Mouse (Mus musculus): Measurements from ENCODE around the gene Gm11127. TPM values are rescaled to one million over a fixed set of nuclear protein-coding genes. Genes with fewer than 3 reads are reported as not detected.

The Gm11127 gene
- polyA plus RNA-seq (2015; fragmentation: Illumina TruSeq; extraction: RNeasy Lipid Tissue Mini Kit (QIAGEN cat#74804); ENCODE audit: insufficient read depth, low read depth, low replicate concordance): not detected

DNA sequence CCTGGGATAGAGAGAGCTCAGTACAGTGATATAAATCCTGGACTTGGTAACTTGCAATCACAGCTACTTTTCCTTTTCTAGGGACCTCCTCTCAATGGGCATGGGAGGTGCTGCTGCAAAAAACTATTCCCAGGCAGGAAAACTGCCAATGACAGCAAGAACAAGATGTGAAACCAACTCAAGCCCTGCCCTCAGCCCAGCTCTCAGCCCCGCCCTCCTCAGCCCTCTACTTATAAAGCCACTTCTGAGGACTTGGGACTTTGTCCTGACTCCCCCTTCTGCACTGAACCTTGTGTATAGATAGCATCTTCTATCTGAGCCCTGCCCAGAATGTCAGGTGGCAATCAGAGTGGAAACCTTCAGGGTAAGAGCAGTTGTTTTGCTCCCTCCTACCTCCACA is at the start of gene Gm11127:
Gene Gm11127, minus strand, starts transcription at position 10 of the 400 bp plus-strand sequence.

DNA sequence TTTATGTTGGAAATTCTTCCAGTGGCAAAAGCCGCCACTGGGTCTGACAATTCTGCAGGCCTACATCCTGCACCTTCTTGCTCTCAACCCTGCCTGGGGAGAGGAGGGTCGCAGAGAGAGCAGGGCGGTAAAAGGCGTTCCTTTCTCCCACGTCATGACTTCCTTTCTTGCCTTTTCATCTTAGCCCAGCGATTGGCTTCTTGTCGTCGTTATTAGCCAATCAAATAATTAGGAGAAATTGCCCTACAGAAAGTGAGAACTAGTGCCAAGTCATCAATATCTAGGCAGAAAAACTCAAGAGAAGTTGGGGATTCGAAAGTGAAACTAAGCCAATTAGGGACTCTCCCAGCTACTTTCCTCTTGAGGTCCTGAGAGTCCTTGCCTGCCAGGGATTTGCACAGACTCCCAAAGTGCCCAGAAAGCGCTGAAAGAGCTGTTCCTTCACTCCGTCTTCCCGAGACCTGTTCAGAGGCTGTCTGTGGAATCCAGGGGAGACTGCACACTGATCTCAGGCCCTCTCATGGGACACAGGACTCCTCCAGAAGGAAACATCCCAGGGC is 15.5 kb downstream of the Gm11127 start, which contains the start of the genes H2-T22 and Gm6034:
Gene H2-T22, minus strand, starts transcription at position 138 of the 560 bp plus-strand sequence.
Gene Gm6034, plus strand, starts transcription at position 352 of the 560 bp plus-strand sequence.

DNA sequence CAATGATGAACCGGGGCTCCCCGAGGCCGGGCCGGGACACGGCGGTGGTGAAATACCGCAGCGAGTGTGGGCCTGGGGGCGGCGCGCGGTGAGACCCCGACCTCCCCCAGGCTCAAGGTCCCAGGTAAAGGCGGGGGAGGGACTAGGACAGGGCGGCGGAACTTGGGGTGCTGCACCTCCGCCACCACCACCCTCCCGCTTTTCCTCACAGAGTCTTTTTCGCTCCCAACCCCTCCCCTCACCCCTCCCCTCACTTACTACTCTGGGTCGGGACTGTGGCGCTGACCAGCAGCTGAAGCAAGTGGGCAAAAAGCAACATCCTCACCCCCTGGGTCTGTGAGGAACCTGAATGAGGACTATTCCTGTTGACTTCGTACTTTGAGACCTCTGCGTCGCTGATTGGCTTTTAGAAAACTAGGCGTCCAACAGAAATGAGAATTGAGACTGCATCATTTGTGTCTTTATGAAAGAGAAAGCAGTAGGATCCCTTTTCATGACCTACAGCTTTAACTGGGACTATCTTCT is 25.8 kb downstream of the Gm11127 start, which contains the start of gene H2-T23:
Gene H2-T23, minus strand, starts transcription at position 505 of the 525 bp plus-strand sequence.

DNA sequence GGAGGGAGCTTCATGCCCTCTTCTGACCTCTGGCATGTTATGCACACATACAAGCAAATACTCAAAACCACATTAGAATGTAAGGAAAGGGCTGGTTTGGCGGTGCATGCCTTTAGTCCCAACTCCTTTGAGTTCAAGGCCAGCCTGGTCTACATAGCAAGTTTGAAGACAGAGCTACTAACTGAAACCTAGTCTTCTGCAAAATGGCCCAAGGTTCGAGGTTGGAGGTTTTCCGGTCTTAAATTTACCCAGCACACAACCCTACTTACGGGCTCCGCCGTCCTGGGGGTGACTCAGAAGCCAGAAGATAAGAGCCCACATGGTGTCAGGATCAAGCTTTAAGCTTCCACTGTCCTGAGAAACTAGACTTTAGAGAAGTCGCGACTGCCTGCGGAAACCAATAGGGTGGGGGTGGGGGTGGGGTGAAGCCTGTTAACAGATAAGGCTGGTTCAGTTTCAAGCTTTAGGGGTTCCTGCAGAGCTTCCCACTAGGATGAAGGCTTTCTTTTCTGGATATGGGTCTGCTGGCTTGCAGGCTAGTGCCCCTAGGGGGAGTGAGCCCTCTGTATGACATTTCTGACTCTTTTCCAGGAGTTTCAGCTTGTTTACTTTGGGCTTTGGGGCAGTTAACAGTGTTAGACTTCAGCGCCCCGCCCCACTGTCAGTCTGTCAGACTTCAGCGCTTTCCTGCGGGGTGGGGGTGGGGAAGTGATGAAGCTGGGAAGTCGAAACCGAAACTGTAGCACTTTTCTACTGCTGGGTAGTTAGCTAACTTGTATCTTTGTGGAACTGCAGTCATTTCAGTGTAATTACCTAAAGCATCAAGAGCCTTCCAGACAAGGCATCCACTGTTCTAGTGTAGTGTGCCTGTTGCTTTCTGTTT is 37.7 kb downstream of the Gm11127 start, which contains the start of gene H2-T24:
Gene H2-T24, minus strand, starts transcription at position 370 of the 883 bp plus-strand sequence.

Other genes with a start within 250 kb of the Gm11127 start
- 6.9 TPM for gene Ier3, start 236.7 kb downstream of the Gm11127 start, polyA plus RNA-seq (2015; fragmentation: Illumina TruSeq; extraction: RNeasy Lipid Tissue Mini Kit (QIAGEN cat#74804); ENCODE audit: insufficient read depth, low read depth, low replicate concordance)
- gene Flot1, start 235.1 kb downstream of the Gm11127 start, polyA plus RNA-seq (2015; fragmentation: Illumina TruSeq; extraction: RNeasy Lipid Tissue Mini Kit (QIAGEN cat#74804); ENCODE audit: insufficient read depth, low read depth, low replicate concordance): 16.0 TPM
- 29.3 TPM for gene Tubb5, start 220.1 kb downstream of the Gm11127 start, polyA plus RNA-seq (2015; fragmentation: Illumina TruSeq; extraction: RNeasy Lipid Tissue Mini Kit (QIAGEN cat#74804); ENCODE audit: insufficient read depth, low read depth, low replicate concordance)
- 2.3 TPM for gene Mdc1, start 216.9 kb downstream of the Gm11127 start, polyA plus RNA-seq (2015; fragmentation: Illumina TruSeq; extraction: RNeasy Lipid Tissue Mini Kit (QIAGEN cat#74804); ENCODE audit: insufficient read depth, low read depth, low replicate concordance)
- gene Nrm, start 197.1 kb downstream of the Gm11127 start, polyA plus RNA-seq (2015; fragmentation: Illumina TruSeq; extraction: RNeasy Lipid Tissue Mini Kit (QIAGEN cat#74804); ENCODE audit: insufficient read depth, low read depth, low replicate concordance): 0.76 TPM
- gene Ppp1r18, start 192.8 kb downstream of the Gm11127 start, polyA plus RNA-seq (2015; fragmentation: Illumina TruSeq; extraction: RNeasy Lipid Tissue Mini Kit (QIAGEN cat#74804); ENCODE audit: insufficient read depth, low read depth, low replicate concordance): 9.8 TPM
- 72.9 TPM for gene Dhx16, start 178.6 kb downstream of the Gm11127 start, polyA plus RNA-seq (2015; fragmentation: Illumina TruSeq; extraction: RNeasy Lipid Tissue Mini Kit (QIAGEN cat#74804); ENCODE audit: insufficient read depth, low read depth, low replicate concordance)
- 16.8 TPM for gene 2310061I04Rik, start 160.9 kb downstream of the Gm11127 start, polyA plus RNA-seq (2015; fragmentation: Illumina TruSeq; extraction: RNeasy Lipid Tissue Mini Kit (QIAGEN cat#74804); ENCODE audit: insufficient read depth, low read depth, low replicate concordance)
- 9.7 TPM for gene Atat1, start 148.3 kb downstream of the Gm11127 start, polyA plus RNA-seq (2015; fragmentation: Illumina TruSeq; extraction: RNeasy Lipid Tissue Mini Kit (QIAGEN cat#74804); ENCODE audit: insufficient read depth, low read depth, low replicate concordance)
- 23.0 TPM for gene Mrps18b, start 142.0 kb downstream of the Gm11127 start, polyA plus RNA-seq (2015; fragmentation: Illumina TruSeq; extraction: RNeasy Lipid Tissue Mini Kit (QIAGEN cat#74804); ENCODE audit: insufficient read depth, low read depth, low replicate concordance)
- 11.8 TPM for gene Ppp1r10, start 141.9 kb downstream of the Gm11127 start, polyA plus RNA-seq (2015; fragmentation: Illumina TruSeq; extraction: RNeasy Lipid Tissue Mini Kit (QIAGEN cat#74804); ENCODE audit: insufficient read depth, low read depth, low replicate concordance)
- gene Abcf1, start 88.6 kb downstream of the Gm11127 start, polyA plus RNA-seq (2015; fragmentation: Illumina TruSeq; extraction: RNeasy Lipid Tissue Mini Kit (QIAGEN cat#74804); ENCODE audit: insufficient read depth, low read depth, low replicate concordance): 22.7 TPM
- 11.9 TPM for gene Gnl1, start 78.5 kb downstream of the Gm11127 start, polyA plus RNA-seq (2015; fragmentation: Illumina TruSeq; extraction: RNeasy Lipid Tissue Mini Kit (QIAGEN cat#74804); ENCODE audit: insufficient read depth, low read depth, low replicate concordance)
- 6.7 TPM for gene Prr3, start 78.1 kb downstream of the Gm11127 start, polyA plus RNA-seq (2015; fragmentation: Illumina TruSeq; extraction: RNeasy Lipid Tissue Mini Kit (QIAGEN cat#74804); ENCODE audit: insufficient read depth, low read depth, low replicate concordance)
- 3.1 TPM for gene H2-T24, start 37.8 kb downstream of the Gm11127 start, polyA plus RNA-seq (2015; fragmentation: Illumina TruSeq; extraction: RNeasy Lipid Tissue Mini Kit (QIAGEN cat#74804); ENCODE audit: insufficient read depth, low read depth, low replicate concordance)
- gene H2-T23, start 25.5 kb downstream of the Gm11127 start, polyA plus RNA-seq (2015; fragmentation: Illumina TruSeq; extraction: RNeasy Lipid Tissue Mini Kit (QIAGEN cat#74804); ENCODE audit: insufficient read depth, low read depth, low replicate concordance): 29.4 TPM
- gene H2-T22, start 15.6 kb downstream of the Gm11127 start, polyA plus RNA-seq (2015; fragmentation: Illumina TruSeq; extraction: RNeasy Lipid Tissue Mini Kit (QIAGEN cat#74804); ENCODE audit: insufficient read depth, low read depth, low replicate concordance): 16.3 TPM
- gene Gm6034, start 15.4 kb downstream of the Gm11127 start, polyA plus RNA-seq (2015; fragmentation: Illumina TruSeq; extraction: RNeasy Lipid Tissue Mini Kit (QIAGEN cat#74804); ENCODE audit: insufficient read depth, low read depth, low replicate concordance): not detected
- not detected for gene Gm19684, start 63.3 kb upstream of the Gm11127 start, polyA plus RNA-seq (2015; fragmentation: Illumina TruSeq; extraction: RNeasy Lipid Tissue Mini Kit (QIAGEN cat#74804); ENCODE audit: insufficient read depth, low read depth, low replicate concordance)
- gene Gm7030, start 71.1 kb upstream of the Gm11127 start, polyA plus RNA-seq (2015; fragmentation: Illumina TruSeq; extraction: RNeasy Lipid Tissue Mini Kit (QIAGEN cat#74804); ENCODE audit: insufficient read depth, low read depth, low replicate concordance): not detected
- gene Gm8909, start 110.2 kb upstream of the Gm11127 start, polyA plus RNA-seq (2015; fragmentation: Illumina TruSeq; extraction: RNeasy Lipid Tissue Mini Kit (QIAGEN cat#74804); ENCODE audit: insufficient read depth, low read depth, low replicate concordance): not detected
- gene H2-T3, start 131.9 kb upstream of the Gm11127 start, polyA plus RNA-seq (2015; fragmentation: Illumina TruSeq; extraction: RNeasy Lipid Tissue Mini Kit (QIAGEN cat#74804); ENCODE audit: insufficient read depth, low read depth, low replicate concordance): not detected
- 31.5 TPM for gene Rpp21, start 199.7 kb upstream of the Gm11127 start, polyA plus RNA-seq (2015; fragmentation: Illumina TruSeq; extraction: RNeasy Lipid Tissue Mini Kit (QIAGEN cat#74804); ENCODE audit: insufficient read depth, low read depth, low replicate concordance)
- 16.5 TPM for gene Trim39, start 213.9 kb upstream of the Gm11127 start, polyA plus RNA-seq (2015; fragmentation: Illumina TruSeq; extraction: RNeasy Lipid Tissue Mini Kit (QIAGEN cat#74804); ENCODE audit: insufficient read depth, low read depth, low replicate concordance)
- gene H2-M10.2, start 228.1 kb upstream of the Gm11127 start, polyA plus RNA-seq (2015; fragmentation: Illumina TruSeq; extraction: RNeasy Lipid Tissue Mini Kit (QIAGEN cat#74804); ENCODE audit: insufficient read depth, low read depth, low replicate concordance): not detected

Data from pancreas, adult 10 weeks (tissue).